Mouse (Mus musculus) forebrain, embryonic 16.5 days (tissue): ENCODE measurements around the gene Amigo1. TPM values are rescaled to one million over a fixed set of nuclear protein-coding genes. Genes with fewer than 3 reads are reported as not detected.

Source experiments
- polyA plus RNA-seq: library from polyadenylated mRNA; unstranded; fragments of >200 nt; fragmentation: Nextera tagmentation; extraction: Ambion mirVana; gene quantifications from 2 replicates; pipeline ENCODE4 v1.2.1, GENCODE M21; 2015

Amigo1 gene
- polyA plus RNA-seq, 1 experiment from 2014 or later = 12.0 TPM

Other genes starting within 250 kb of the Amigo1 start
- gene Gstm6, start 242.6 kb upstream of the Amigo1 start, polyA plus RNA-seq = 10.2 and 11.7 TPM in 2 replicates
- gene Gstm3, start 217.1 kb upstream of the Amigo1 start, polyA plus RNA-seq = not detected in 2 replicates
- 4.2 and 9.2 TPM in 2 replicates for gene Gstm2, start 199.9 kb upstream of the Amigo1 start, polyA plus RNA-seq
- gene Gstm1, start 168.4 kb upstream of the Amigo1 start, polyA plus RNA-seq = 67.2 and 74.1 TPM in 2 replicates
- gene Gstm4, start 141.4 kb upstream of the Amigo1 start, polyA plus RNA-seq = 15.2 and 15.9 TPM in 2 replicates
- 55.7 and 64.3 TPM in 2 replicates for gene Ampd2, start 99.7 kb upstream of the Amigo1 start, polyA plus RNA-seq
- gene Gnat2, start 93.5 kb upstream of the Amigo1 start, polyA plus RNA-seq = 0.13 and 0.31 TPM in 2 replicates
- 155 and 191 TPM in 2 replicates for gene Gnai3, start 40.2 kb upstream of the Amigo1 start, polyA plus RNA-seq
- gene Gpr61, start 31.5 kb upstream of the Amigo1 start, polyA plus RNA-seq = 2.4 and 4.3 TPM in 2 replicates
- 4.1 and 5.7 TPM in 2 replicates for gene Cyb561d1, start 14.9 kb downstream of the Amigo1 start, polyA plus RNA-seq
- gene Atxn7l2, start 24.6 kb downstream of the Amigo1 start, polyA plus RNA-seq = 30.7 and 33.8 TPM in 2 replicates
- 1.7 and 2.3 TPM in 2 replicates for gene Sypl2, start 40.3 kb downstream of the Amigo1 start, polyA plus RNA-seq
- 265 and 266 TPM in 2 replicates for gene Psma5, start 70.6 kb downstream of the Amigo1 start, polyA plus RNA-seq
- gene Sort1, start 97.7 kb downstream of the Amigo1 start, polyA plus RNA-seq = 19.5 and 22.6 TPM in 2 replicates
- 0.16 TPM in 1 of 2 replicates, not detected in the other for gene Mybphl, start 178.6 kb downstream of the Amigo1 start, polyA plus RNA-seq
- gene Psrc1, start 197.5 kb downstream of the Amigo1 start, polyA plus RNA-seq = 29.0 and 29.2 TPM in 2 replicates
- gene Celsr2, start 229.2 kb downstream of the Amigo1 start, polyA plus RNA-seq = 46.7 and 47.3 TPM in 2 replicates